Mouse (Mus musculus) midbrain, embryonic 13.5 days (tissue): ENCODE measurements around the gene Amhr2. TPM values are rescaled to one million over a fixed set of nuclear protein-coding genes. Genes with fewer than 3 reads are reported as not detected.

Experiments
- ATAC-seq: fragments of 200-750 bp; cut with Nextera tagmentation; 2 replicates; pipeline ENCODE4 v1.8.0; 2017; ENCODE audit warnings: mild to moderate bottlenecking, moderate TSS enrichment, moderate library complexity
- H3K27ac ChIP-seq: fragments of 300-500 bp; sonication (generic); 2 replicates; pipeline ENCODE4 v1.5.1; 2015; ENCODE audit warnings: inconsistent platforms, mild to moderate bottlenecking, moderate library complexity
- H3K27me3 ChIP-seq: fragments of 300-500 bp; sonication (generic); 2 replicates; pipeline ENCODE4 v1.6.1; 2015; ENCODE audit warnings: mild to moderate bottlenecking, inconsistent platforms
- H3K36me3 ChIP-seq: fragments of 300-500 bp; sonication (generic); 2 replicates; pipeline ENCODE4 v1.6.1; 2015; ENCODE audit warnings: mild to moderate bottlenecking, inconsistent platforms
- H3K4me1 ChIP-seq: fragments of 300-500 bp; sonication (generic); replicated peaks from 2 replicates; pipeline ENCODE4 v1.6.1; 2015; ENCODE audit warnings: inconsistent platforms
- H3K4me2 ChIP-seq: fragments of 300-500 bp; sonication (generic); replicated peaks from 2 replicates; pipeline ENCODE4 v1.6.1; 2015; ENCODE audit warnings: moderate library complexity, mild to moderate bottlenecking, inconsistent platforms
- H3K4me3 ChIP-seq: fragments of 300-500 bp; sonication (generic); replicated peaks from 2 replicates; pipeline ENCODE4 v1.5.1; 2015; ENCODE audit warnings: mild to moderate bottlenecking, inconsistent platforms
- H3K9ac ChIP-seq: fragments of 300-500 bp; sonication (generic); replicated peaks from 2 replicates; pipeline ENCODE4 v1.6.1; 2015; ENCODE audit warnings: mild to moderate bottlenecking, inconsistent platforms
- H3K9me3 ChIP-seq: fragments of 300-500 bp; sonication (generic); 2 replicates; pipeline ENCODE4 v1.6.1; 2016; ENCODE audit warnings: mild to moderate bottlenecking, inconsistent platforms
- WGBS: fragments of 180-500 bp; shearing (Covaris S2); methylation state at CpG from one replicate; pipeline ENCODE4 v1.1.7; 2015; 5-methylcytosine and 5-hydroxymethylcytosine counted together
- polyA plus RNA-seq: library from polyadenylated mRNA; unstranded; fragments of >200 nt; fragmentation: Nextera tagmentation; extraction: Ambion mirVana; gene quantifications from 2 replicates; pipeline ENCODE4 v1.2.1, GENCODE M21; 2015

The Amhr2 gene
- polyA plus RNA-seq, 1 experiment from 2014 or later, result 0.74 TPM

DNA sequence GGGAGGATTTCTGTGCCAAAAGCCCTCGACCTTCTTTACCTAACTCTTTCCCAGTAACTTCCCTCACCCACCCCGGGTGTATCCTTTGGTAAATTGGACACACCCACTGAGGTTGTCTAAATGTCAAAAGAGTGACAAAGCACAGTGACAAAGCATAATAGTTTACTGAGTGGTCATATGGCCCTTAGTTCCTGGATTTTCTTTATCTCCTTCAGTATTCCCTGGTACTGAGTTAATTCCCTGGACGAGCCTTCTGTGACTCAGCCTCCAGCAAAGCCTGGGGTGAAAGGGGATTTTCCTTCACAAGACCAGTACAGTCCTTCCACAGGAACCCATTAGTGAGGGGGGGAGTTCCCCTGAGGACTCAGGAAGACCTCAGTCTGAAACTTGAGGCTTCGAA is 15.8 kb downstream of the Amhr2 start:
- Histone ChIP-seq H3K4me1 (peaks cover 22% of the 10 kb centered on the region), H3K27me3 (no peaks in the 10 kb centered on the region), H3K4me2 (peak overlapping the region; percentile 15; the same call in 1 of the 2 replicates), H3K9ac (0 out of 2 replicates have a peak overlapping the region, but pooled peaks have one; percentile 2), H3K27ac (no peak overlapping the region), H3K36me3 (peaks cover 15% of the 10 kb centered on the region), H3K9me3 (no peaks in the 10 kb centered on the region), H3K4me3 (no peak overlapping the region)
- ATAC-seq, result no peak
- WGBS, result 70% methylated on average over 4 of the region's 4 CpGs

GRCm38 (mm10) chr15:102461430-102462075 is 16.4 kb downstream of the Amhr2 start:
- Histone ChIP-seq H3K9ac (no peak overlapping the region), H3K36me3 (peaks cover 15% of the 10 kb centered on the region), H3K9me3 (no peaks in the 10 kb centered on the region), H3K27ac (no peak overlapping the region), H3K4me1 (peaks cover 22% of the 10 kb centered on the region), H3K4me3 (no peak overlapping the region), H3K4me2 (no peak overlapping the region; the same call in 1 of the 2 replicates), H3K27me3 (no peaks in the 10 kb centered on the region)
- ATAC-seq, result no peak
- 83% methylated on average over 9 of the region's 9 CpGs for WGBS

GRCm38 (mm10) chr15:102463666-102464065 is 18.5 kb downstream of the Amhr2 start:
- no peak overlapping the region for H3K4me2 ChIP-seq
- H3K36me3 ChIP-seq, result peaks cover 16% of the 10 kb centered on the region
- H3K4me3 ChIP-seq, result no peak overlapping the region
- no peaks in the 10 kb centered on the region for H3K27me3 ChIP-seq
- ATAC-seq, result no peak
- no peak overlapping the region for H3K27ac ChIP-seq
- no peak overlapping the region for H3K9ac ChIP-seq
- peaks cover 22% of the 10 kb centered on the region for H3K4me1 ChIP-seq
- no peaks in the 10 kb centered on the region for H3K9me3 ChIP-seq

GRCm38 (mm10) chr15:102468675-102469370 is 23.7 kb downstream of the Amhr2 start:
- ATAC-seq, result no peak
- no peak overlapping the region for H3K27ac ChIP-seq
- H3K36me3 ChIP-seq, result peaks cover 3% of the 10 kb centered on the region; the same call in 1 of the 2 replicates
- peaks cover 21% of the 10 kb centered on the region for H3K4me1 ChIP-seq
- no peaks in the 10 kb centered on the region for H3K9me3 ChIP-seq
- H3K4me3 ChIP-seq, result no peak overlapping the region
- H3K4me2 ChIP-seq, result no peak overlapping the region
- WGBS, result 94% methylated on average over 9 of the region's 9 CpGs
- no peaks in the 10 kb centered on the region for H3K27me3 ChIP-seq
- no peak overlapping the region for H3K9ac ChIP-seq

DNA sequence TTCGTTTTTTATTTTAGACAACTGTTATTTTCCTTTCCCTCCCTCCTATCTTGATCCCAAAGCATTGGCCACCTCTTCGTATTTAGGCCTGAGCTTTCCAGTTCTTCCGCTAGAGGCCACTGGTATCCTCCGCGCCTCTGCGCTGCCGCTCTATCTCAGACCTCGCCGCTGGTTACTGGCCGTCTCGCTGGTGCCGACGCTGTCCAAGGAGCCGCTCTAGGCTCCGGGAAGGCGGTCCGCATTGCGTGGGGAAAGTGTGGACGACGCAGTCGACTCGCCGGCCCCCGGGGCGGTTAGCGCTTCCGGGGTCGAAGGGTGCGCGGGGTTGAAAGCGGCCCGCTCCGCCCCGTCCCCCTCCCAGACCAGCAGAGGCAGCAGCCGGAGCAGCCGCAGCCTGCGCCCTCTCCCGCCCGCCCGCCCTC is 25.0 kb downstream of the Amhr2 start, which contains the start of gene Pcbp2:
Gene Pcbp2, plus strand, starts transcription at position 357 of the 422 bp plus-strand sequence.
- under 1% methylated on average over 29 of the region's 40 CpGs for WGBS
- peak; percentile 100 for ATAC-seq
- Histone ChIP-seq H3K4me3 (peak within 1 kb of the TSS; percentile 85), H3K9ac (peak within 1 kb of the TSS; percentile 92), H3K27me3 (no peaks in the 10 kb centered on the region), H3K4me2 (peak within 1 kb of the TSS; percentile 71), H3K4me1 (peaks cover 21% of the 10 kb centered on the region), H3K36me3 (peaks cover 16% of the 10 kb centered on the region), H3K27ac (peak within 1 kb of the TSS; percentile 97), H3K9me3 (no peaks in the 10 kb centered on the region)

DNA sequence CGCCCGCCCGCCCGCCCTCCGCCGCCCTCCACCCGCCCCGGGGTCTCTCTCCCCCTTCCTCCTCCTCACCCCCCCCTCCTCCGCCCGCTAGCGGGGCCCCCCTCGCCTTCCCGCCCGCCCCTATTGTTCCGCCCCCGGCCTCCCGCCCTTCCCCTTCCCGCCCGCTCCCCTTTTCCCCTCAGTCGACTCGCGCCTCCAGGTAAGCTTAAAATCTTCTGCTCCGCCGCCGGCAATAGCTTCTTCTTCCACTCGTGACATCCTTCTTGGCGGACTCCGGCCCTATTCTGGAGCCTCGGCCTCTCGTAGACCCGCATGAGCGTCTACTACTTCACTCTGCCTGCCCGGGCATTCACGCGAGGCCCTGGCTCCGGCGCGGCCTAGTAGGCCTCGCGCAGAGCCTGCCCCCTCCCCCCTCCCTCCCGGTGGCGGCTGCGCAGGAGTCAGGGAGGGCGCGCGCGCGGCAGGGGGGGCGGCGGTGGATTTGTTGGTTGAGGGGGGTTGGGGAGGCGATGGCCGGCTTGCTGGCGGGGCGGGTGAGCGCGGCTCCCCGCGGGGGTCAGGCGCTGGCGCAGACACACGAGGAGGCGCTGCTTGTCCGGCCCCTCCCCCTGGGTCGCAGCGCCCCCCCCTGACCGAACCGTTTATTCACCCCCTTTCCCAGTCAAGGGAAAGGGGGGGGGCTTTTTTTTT is 25.6 kb downstream of the Amhr2 start:
- WGBS, result under 1% methylated on average over 36 of the region's 67 CpGs
- Histone ChIP-seq H3K4me1 (peaks cover 21% of the 10 kb centered on the region), H3K9ac (peak overlapping the region; percentile 92), H3K36me3 (peaks cover 22% of the 10 kb centered on the region), H3K9me3 (no peaks in the 10 kb centered on the region), H3K4me3 (peak overlapping the region; percentile 85), H3K4me2 (peak overlapping the region; percentile 71), H3K27ac (peak overlapping the region; percentile 97), H3K27me3 (no peaks in the 10 kb centered on the region)
- peak; percentile 71 for ATAC-seq

DNA sequence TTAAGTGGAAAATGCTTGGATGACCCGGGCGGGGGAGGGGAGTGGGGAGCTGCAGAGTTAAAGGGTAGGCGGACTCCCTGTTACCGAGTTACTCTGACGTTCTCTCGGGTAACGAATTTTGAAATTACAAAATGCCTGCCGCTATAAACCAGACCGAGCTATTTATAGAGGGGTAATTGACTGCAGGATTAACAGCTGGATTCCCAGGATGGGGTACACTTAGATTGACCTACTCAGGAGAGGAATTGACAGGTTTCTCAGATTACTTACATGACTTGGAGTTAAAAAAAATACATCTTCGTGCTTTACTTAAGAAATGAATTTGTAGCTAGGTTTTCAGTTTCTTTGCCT is 26.1 kb downstream of the Amhr2 start:
- no peak for ATAC-seq
- under 1% methylated on average over 10 of the region's 10 CpGs for WGBS

DNA sequence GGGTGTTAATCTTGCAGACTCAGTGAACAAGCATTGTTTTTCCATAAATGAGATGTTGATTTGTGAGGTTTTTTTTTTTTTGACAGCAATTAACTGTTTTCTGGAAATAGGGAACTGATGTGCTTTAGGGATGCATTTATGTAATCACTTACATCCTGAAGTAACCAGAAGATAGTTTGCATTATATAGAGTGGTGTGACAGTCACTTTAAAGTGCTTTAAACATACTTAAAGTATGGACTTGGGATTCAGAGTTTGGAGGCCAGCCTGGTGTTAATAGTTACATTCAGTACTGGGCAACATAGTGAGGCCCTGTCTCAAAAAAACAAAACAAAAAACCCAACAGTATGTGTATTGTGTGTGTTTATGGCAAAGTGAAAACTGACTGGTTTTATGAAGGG is 26.6 kb downstream of the Amhr2 start:
- H3K4me2 ChIP-seq, result peak overlapping the region; percentile 71
- ATAC-seq, result no peak
- H3K36me3 ChIP-seq, result peaks cover 30% of the 10 kb centered on the region
- H3K4me3 ChIP-seq, result peak overlapping the region; percentile 85
- no peaks in the 10 kb centered on the region for H3K9me3 ChIP-seq
- peak overlapping the region; percentile 92 for H3K9ac ChIP-seq
- peaks cover 21% of the 10 kb centered on the region for H3K4me1 ChIP-seq
- no peak overlapping the region for H3K27ac ChIP-seq
- H3K27me3 ChIP-seq, result no peaks in the 10 kb centered on the region

More for the DNA sequence above, 26.1 kb downstream of the Amhr2 start:
- Histone ChIP-seq H3K9ac (peak overlapping the region; percentile 92), H3K36me3 (peaks cover 27% of the 10 kb centered on the region), H3K4me2 (peak overlapping the region; percentile 71), H3K4me1 (peaks cover 21% of the 10 kb centered on the region), H3K4me3 (peak overlapping the region; percentile 85), H3K27ac (peak overlapping the region; percentile 97), H3K27me3 (no peaks in the 10 kb centered on the region), H3K9me3 (no peaks in the 10 kb centered on the region)

DNA sequence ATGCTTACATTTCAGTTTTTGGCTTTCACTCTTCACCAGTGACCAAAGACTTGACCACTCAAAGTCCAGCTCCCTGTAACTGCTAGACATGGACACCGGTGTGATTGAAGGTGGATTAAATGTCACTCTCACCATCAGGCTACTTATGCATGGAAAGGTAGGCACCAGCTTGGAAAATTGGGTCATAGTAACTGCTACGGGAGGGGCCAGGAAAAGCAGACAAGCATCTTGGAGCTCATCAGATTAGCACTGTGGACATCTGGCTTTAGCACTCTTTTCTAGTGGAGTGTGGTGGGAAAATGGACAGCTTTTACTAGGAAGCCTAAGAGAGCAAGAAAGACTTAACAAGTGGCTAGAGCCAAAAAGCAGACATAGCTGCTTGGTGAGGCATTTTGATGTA is 28.1 kb downstream of the Amhr2 start:
- Histone ChIP-seq H3K9me3 (no peaks in the 10 kb centered on the region), H3K4me2 (peak overlapping the region; percentile 17; the same call in 1 of the 2 replicates), H3K4me1 (peaks cover 21% of the 10 kb centered on the region), H3K4me3 (no peak overlapping the region), H3K9ac (no peak overlapping the region), H3K27ac (no peak overlapping the region), H3K27me3 (no peaks in the 10 kb centered on the region), H3K36me3 (peaks cover 44% of the 10 kb centered on the region)
- WGBS, result 58% methylated on average over 2 of the region's 2 CpGs
- no peak for ATAC-seq

DNA sequence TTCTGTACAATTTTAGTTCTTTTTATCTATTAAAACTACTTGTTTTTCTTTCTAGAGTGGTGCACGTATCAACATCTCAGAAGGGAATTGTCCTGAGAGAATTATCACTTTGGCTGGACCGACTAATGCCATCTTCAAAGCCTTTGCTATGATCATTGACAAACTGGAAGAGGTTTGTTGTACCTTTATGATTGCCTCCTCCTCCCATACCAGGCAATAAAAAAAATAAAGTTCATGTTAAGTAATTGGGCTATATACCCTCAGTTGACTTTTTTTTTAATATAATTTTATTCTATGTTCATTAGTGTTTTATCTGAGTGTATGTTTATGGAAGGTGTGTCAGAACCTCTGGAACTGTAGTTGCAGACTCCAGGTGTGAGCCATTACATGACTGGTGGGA is 29.4 kb downstream of the Amhr2 start:
- WGBS, result 91% methylated on average over 2 of the region's 2 CpGs
- Histone ChIP-seq H3K4me2 (no peak overlapping the region), H3K27me3 (no peaks in the 10 kb centered on the region), H3K27ac (no peak overlapping the region), H3K4me3 (no peak overlapping the region), H3K36me3 (peaks cover 53% of the 10 kb centered on the region), H3K4me1 (peaks cover 21% of the 10 kb centered on the region), H3K9ac (no peak overlapping the region), H3K9me3 (no peaks in the 10 kb centered on the region)
- no peak for ATAC-seq

- 87% methylated on average over 3 of the region's 3 CpGs for WGBS
- Histone ChIP-seq H3K36me3 (peaks cover 79% of the 10 kb centered on the region), H3K4me1 (no peaks in the 10 kb centered on the region)
Observed at GRCm38 (mm10) chr15:102483136-102483535, 38.0 kb downstream of the Amhr2 start.

DNA sequence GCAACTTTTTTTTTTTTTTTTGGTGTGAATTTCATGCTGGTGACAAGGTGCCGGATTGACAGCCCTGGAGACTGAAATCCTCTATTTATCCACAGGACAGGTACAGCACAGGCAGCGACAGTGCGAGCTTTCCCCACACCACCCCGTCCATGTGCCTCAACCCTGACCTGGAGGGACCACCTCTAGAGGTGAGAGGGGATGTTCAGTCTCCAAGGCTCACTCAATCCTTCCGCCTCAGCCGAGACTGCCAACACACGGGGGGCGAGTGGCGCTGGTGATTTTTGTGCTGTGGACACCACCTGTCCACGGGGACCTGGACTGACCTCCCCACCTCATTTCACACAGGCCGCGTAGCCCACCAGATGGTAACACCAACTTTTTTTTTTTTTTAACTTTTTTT is 40.7 kb downstream of the Amhr2 start:
- no peak overlapping the region for H3K4me3 ChIP-seq
- no peaks in the 10 kb centered on the region for H3K4me1 ChIP-seq
- no peak overlapping the region for H3K27ac ChIP-seq
- 94% methylated on average over 12 of the region's 12 CpGs for WGBS
- H3K27me3 ChIP-seq, result no peaks in the 10 kb centered on the region
- no peaks in the 10 kb centered on the region for H3K9me3 ChIP-seq
- no peak for ATAC-seq
- H3K4me2 ChIP-seq, result no peak overlapping the region
- H3K9ac ChIP-seq, result no peak overlapping the region
- peaks cover 81% of the 10 kb centered on the region for H3K36me3 ChIP-seq

More at GRCm38 (mm10) chr15:102483136-102483535, 38.0 kb downstream of the Amhr2 start:
- Histone ChIP-seq H3K9me3 (no peaks in the 10 kb centered on the region), H3K27me3 (no peaks in the 10 kb centered on the region), H3K4me2 (no peak overlapping the region), H3K27ac (no peak overlapping the region), H3K4me3 (no peak overlapping the region), H3K9ac (no peak overlapping the region)
- no peak for ATAC-seq
